Mouse (Mus musculus) induced T-regulatory cell, adult 2 months (primary cell): ENCODE measurements around the gene Abat.

Source experiments
- DNase-seq: peaks from one replicate; pipeline ENCODE4 v3.0.0-alpha.2; 2012; ENCODE audit warnings: low read depth

The Abat gene

GRCm38 (mm10) chr16:8513236-8513906, at the start of gene Abat:
Gene Abat (plus strand): TSS chr16:8513429.
- DNase-seq = peak; percentile 61

- DNase-seq = no peak
Observed at GRCm38 (mm10) chr16:8470132-8470531, 43.1 kb upstream of the Abat start.

- DNase-seq = peak; percentile 93
Observed at GRCm38 (mm10) chr16:8470603-8471481, 42.4 kb upstream of the Abat start, which contains the start of gene Mettl22. Gene Mettl22 (plus strand): TSS chr16:8470788.

GRCm38 (mm10) chr16:8487396-8488005, 25.7 kb upstream of the Abat start:
- no peak for DNase-seq

- DNase-seq = no peak
Observed at GRCm38 (mm10) chr16:8489340-8489739, 23.9 kb upstream of the Abat start.

GRCm38 (mm10) chr16:8491743-8492490, 21.3 kb upstream of the Abat start:
- no peak for DNase-seq

- peak; percentile 80 for DNase-seq
Observed at GRCm38 (mm10) chr16:8494268-8494667, 19.0 kb upstream of the Abat start.

GRCm38 (mm10) chr16:8496967-8497366, 16.3 kb upstream of the Abat start:
- no peak for DNase-seq

- DNase-seq = no peak
Observed at GRCm38 (mm10) chr16:8504271-8504670, 9.0 kb upstream of the Abat start.

GRCm38 (mm10) chr16:8509894-8510293, 3.3 kb upstream of the Abat start:
- DNase-seq = no peak

- DNase-seq = no peak
Observed at GRCm38 (mm10) chr16:8512830-8513229, 399 bp upstream of the Abat start.

GRCm38 (mm10) chr16:8514180-8514579, 951 bp downstream of the Abat start:
- no peak for DNase-seq

GRCm38 (mm10) chr16:8520525-8520924, 7.3 kb downstream of the Abat start:
- no peak for DNase-seq

- DNase-seq = no peak
Observed at GRCm38 (mm10) chr16:8521322-8521721, 8.1 kb downstream of the Abat start.

- no peak for DNase-seq
Observed at GRCm38 (mm10) chr16:8523480-8524144, 10.4 kb downstream of the Abat start.

- no peak for DNase-seq
Observed at GRCm38 (mm10) chr16:8524163-8524847, 11.1 kb downstream of the Abat start.

GRCm38 (mm10) chr16:8525293-8525692, 12.1 kb downstream of the Abat start:
- DNase-seq = no peak

- no peak for DNase-seq
Observed at GRCm38 (mm10) chr16:8525877-8526276, 12.6 kb downstream of the Abat start.

- DNase-seq = no peak
Observed at GRCm38 (mm10) chr16:8529389-8529788, 16.2 kb downstream of the Abat start.

- DNase-seq = peak; percentile 20
Observed at GRCm38 (mm10) chr16:8530018-8530417, 16.8 kb downstream of the Abat start.

- DNase-seq = no peak
Observed at GRCm38 (mm10) chr16:8532461-8532860, 19.2 kb downstream of the Abat start.
